ENCODE assay signal across 21 mouse cellular contexts in the genomic region with DNA sequence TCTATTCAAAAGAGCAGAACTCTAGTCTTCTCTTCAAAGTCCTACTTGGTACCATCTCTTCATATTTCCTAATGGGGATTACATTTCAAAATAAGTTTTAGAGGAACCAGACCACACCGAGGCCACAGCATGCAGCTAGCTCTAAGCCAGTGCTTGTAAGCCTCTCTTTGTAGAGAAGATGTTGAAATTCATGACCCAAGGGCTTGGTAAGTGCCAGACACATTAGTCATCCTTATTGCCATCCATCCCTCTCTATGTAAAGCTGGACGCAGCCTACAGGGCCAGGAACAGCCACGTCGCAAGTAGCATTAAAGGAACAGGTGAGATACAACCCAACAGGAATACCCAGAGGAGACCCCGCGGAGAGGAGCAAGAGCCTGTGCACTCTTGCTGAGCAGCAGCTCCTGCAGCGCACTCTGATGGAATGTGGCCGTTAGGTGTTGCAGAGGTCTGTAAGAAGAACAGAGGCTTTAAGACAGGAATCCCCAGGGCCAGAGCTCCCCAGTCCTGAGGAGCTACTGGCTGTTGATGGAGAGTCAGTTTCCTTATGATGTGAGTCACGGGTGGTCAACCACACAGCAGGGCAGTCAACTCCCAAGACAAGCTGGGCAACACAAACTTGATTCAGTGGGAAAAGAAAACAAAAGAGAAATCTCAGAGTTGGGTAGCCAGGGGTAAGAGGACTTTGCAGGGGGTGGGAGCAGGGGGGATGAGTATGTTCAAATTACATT. TPM values are rescaled to one million over a fixed set of nuclear protein-coding genes. Genes with fewer than 3 reads are reported as not detected.
A peak's percentile ranks its signal among the peaks of the same experiment; 100 is the strongest.
DNase-seq lines count a peak whose midpoint lies in the region; ATAC-seq and TF ChIP-seq lines count a peak whose summit lies in the region.
"Had no signal": no experiment of that assay in that cellular context is flagged by ENCODE, and none has a peak within 500 bp of the region (broad histone marks: within the 10 kb centered on the region; RNA-seq: fewer than 3 reads in every experiment).

No protein-coding gene starts in this region.

- H3K4me2 ChIP-seq in kidney, postnatal 0 days (ENCODE audit: low read length): no peak overlapping the region
- H3K4me2 ChIP-seq: hindbrain, embryonic 12.5 days; intestine, embryonic 15.5 days; neural tube, embryonic 12.5 days had no signal

- 57% methylated on average over 9 of the region's 9 CpGs for WGBS in kidney, postnatal 0 days
- 60% methylated on average over 9 of the region's 9 CpGs for WGBS in macrophage (ENCODE audit: missing documents)

- TF ChIP-seq CTCF in kidney, postnatal 0 days (IDR thresholded peaks at IDR 0.05; ENCODE audit: low read depth): no peak
- TF ChIP-seq CTCF in C2C12 (IDR thresholded peaks at IDR 0.05; ENCODE audit: control insufficient read depth, insufficient read depth, insufficient read length): no peak

- ATAC-seq in kidney, postnatal 0 days (replicated peaks; ENCODE audit: low FRiP score, low read depth): no peak
- ATAC-seq: activated CD4-positive, CD25-positive, alpha-beta regulatory T cell, adult 4 months; forebrain, postnatal 0 days; intestine, embryonic 15.5 days had no signal

- no peak overlapping the region for H3K4me3 ChIP-seq in kidney, postnatal 0 days (replicated peaks; ENCODE audit: low read depth, low read length)
- no peak overlapping the region for H3K4me3 ChIP-seq in C2C12 (ENCODE audit: insufficient read depth, poor library complexity, severe bottlenecking)
- no peak overlapping the region for H3K4me3 ChIP-seq in macrophage (ENCODE audit: inconsistent target)
- H3K4me3 ChIP-seq: hindbrain, embryonic 12.5 days; intestine, embryonic 15.5 days; neural tube, embryonic 12.5 days had no signal

- peak; percentile 51 for DNase-seq in kidney, postnatal 0 days (ENCODE audit: low spot score)
- DNase-seq in kidney, adult 9 months: no peak
- peak; percentile 69 for DNase-seq in adipocyte (ENCODE audit: low spot score)
- DNase-seq in gastrocnemius, postnatal 10 days: no peak
- DNase-seq in thymus, postnatal 4 days: no peak
- no peak for DNase-seq in left cerebral cortex, postnatal 14 days (ENCODE audit: low spot score in 2 of 2)
- DNase-seq: cerebellum, adult 11 months; cerebellum, postnatal 36 days; forebrain, postnatal 0 days; layer of hippocampus, postnatal 36 days; liver; lung, adult 2 months; right cerebral cortex, postnatal 25 days; thymus, postnatal 25 days had no signal

- H3K79me3 ChIP-seq in C2C12 (ENCODE audit: low read depth): peaks cover 43% of the 10 kb centered on the region

- H3K4me1 ChIP-seq in kidney, postnatal 0 days (replicated peaks; ENCODE audit: insufficient read depth, low read length): peaks cover 10% of the 10 kb centered on the region

- H3K27me3 ChIP-seq in kidney, postnatal 0 days (ENCODE audit: insufficient read depth, low read length): no peaks in the 10 kb centered on the region
- H3K27me3 ChIP-seq in C2C12 (ENCODE audit: control insufficient read depth, insufficient read depth, insufficient read length): no peaks in the 10 kb centered on the region
- H3K27me3 ChIP-seq: CH12.LX; hindbrain, embryonic 12.5 days; intestine, embryonic 15.5 days; neural tube, embryonic 12.5 days had no signal

- intact Hi-C loops in left cerebral cortex, postnatal 14 days (cut with DNase I): loop anchor here (5.0 kb wide), 1 partner anchor 37 kb away; no protein-coding TSS in a partner anchor

- H3K9me3 ChIP-seq in kidney, postnatal 0 days (replicated peaks; ENCODE audit: low read length): no peaks in the 10 kb centered on the region
- H3K9me3 ChIP-seq: hindbrain, embryonic 12.5 days; intestine, embryonic 15.5 days; neural tube, embryonic 12.5 days had no signal

- H3K79me2 ChIP-seq in C2C12 (ENCODE audit: control insufficient read depth, insufficient read depth): peaks cover 80% of the 10 kb centered on the region
- peaks cover 89% of the 10 kb centered on the region for H3K79me2 ChIP-seq in macrophage (ENCODE audit: inconsistent target)

- no peak overlapping the region for H3K9ac ChIP-seq in kidney, postnatal 0 days (ENCODE audit: low read depth, low read length)
- H3K9ac ChIP-seq: forebrain, postnatal 0 days; hindbrain, embryonic 12.5 days; intestine, embryonic 15.5 days; neural tube, embryonic 12.5 days had no signal

- no peaks in the 10 kb centered on the region for H3K36me3 ChIP-seq in kidney, postnatal 0 days (ENCODE audit: insufficient read depth, low read length)
- H3K36me3 ChIP-seq in C2C12 (ENCODE audit: control insufficient read depth, insufficient read depth) (peaks cover 48% of the 10 kb centered on the region), macrophage (ENCODE audit: inconsistent target) (peaks cover 11% of the 10 kb centered on the region; the same call in 1 of the 2 replicates)

- no peak overlapping the region for H3ac ChIP-seq in C2C12 (ENCODE audit: control insufficient read depth, insufficient read length, low read depth)

- H3K27ac ChIP-seq in kidney, postnatal 0 days: no peak overlapping the region
- H3K27ac ChIP-seq in macrophage: peak overlapping the region; percentile 49
- H3K27ac ChIP-seq: hindbrain, embryonic 12.5 days; intestine, embryonic 15.5 days; neural tube, embryonic 12.5 days had no signal

TF ChIP-seq in C2C12, 6 proteins besides CTCF, POLR2A, EP300 and RAD21:
- TF ChIP-seq MYOD1 (IDR thresholded peaks at IDR 0.05; ENCODE audit: control insufficient read depth, insufficient read length, low read depth) (peak; percentile 9), CEBPB (IDR thresholded peaks at IDR 0.05; ENCODE audit: low read depth) (peak; percentile 94), MAX (IDR thresholded peaks at IDR 0.05) (peak; percentile 53), MYOG (IDR thresholded peaks at IDR 0.05; ENCODE audit: control insufficient read depth, extremely low read depth, insufficient read length) (no peak), FOSL1 (IDR thresholded peaks at IDR 0.05; ENCODE audit: insufficient read depth, low read length, poor library complexity, severe bottlenecking) (peak; percentile 33), USF1 (IDR thresholded peaks at IDR 0.05; ENCODE audit: low read depth) (no peak)

RNA-seq across cellular contexts. Expression of gene Slc23a2, which starts 45.8 kb away (rescaled TPM):
- 11.7 and 12.3 TPM in 2 replicates for polyA plus RNA-seq in kidney, postnatal 0 days (2015; fragmentation: Nextera tagmentation; extraction: Ambion mirVana)
- polyA plus RNA-seq in C2C12 (2012; fragmentation: generic; extraction: Trizol) (12.0 TPM), macrophage (2018) (42.4 to 55.7 TPM (median 53.2 TPM) in 3 replicates)
- 100 to 1,000 TPM; 118 to 357 (median 244) TPM for total RNA-seq in macrophage (2018; cell fraction: chromatin; rRNA removed)
- 100 to 1,000 TPM in 7 of 26 experiments, 10 to 100 TPM in 19; 71.9 to 117 (median 91.5) TPM for total RNA-seq in macrophage (2018; cell fraction: cytosol; rRNA removed)
- 100 to 1,000 TPM; 142 to 294 (median 219) TPM for total RNA-seq in macrophage (2018; cell fraction: nucleus; rRNA removed)
- 10 to 100 TPM in 1 of 2 experiments, 1 to 10 TPM in 1; 7.9 to 13.7 TPM for total RNA-seq in gastrocnemius, postnatal 10 days (2021)
- total RNA-seq in left cerebral cortex, postnatal 14 days (2021): 100 to 1,000 TPM; 125 to 132 TPM

Comparison
In these comparisons a context has a peak if more than half of its experiments do, and no peak if none do; other contexts are left out.
1. DNase-seq: peak in kidney, postnatal 0 days (single experiment) and adipocyte (single experiment); none in kidney, adult 9 months (single experiment), gastrocnemius, postnatal 10 days (single experiment), thymus, postnatal 4 days (single experiment) and left cerebral cortex, postnatal 14 days (0 of 2).